Mouse (Mus musculus): ENCODE results near the gene OR5BS1P.
"Not testable (repeated sequence)": the region's sequence is repeated elsewhere in the genome, so short reads cannot be mapped to it uniquely, and the experiment has no call there.

Gene OR5BS1P

GRCm38 (mm10) chr15:98506253-98506957, 36.7 kb downstream of the OR5BS1P start:
- no peak for DNase-seq (ENCODE audit: low spot score in 2 of 2)

- no peak for DNase-seq (ENCODE audit: low spot score in 2 of 2)
Measured at GRCm38 (mm10) chr15:98507321-98507720, 37.6 kb downstream of the OR5BS1P start.

DNA sequence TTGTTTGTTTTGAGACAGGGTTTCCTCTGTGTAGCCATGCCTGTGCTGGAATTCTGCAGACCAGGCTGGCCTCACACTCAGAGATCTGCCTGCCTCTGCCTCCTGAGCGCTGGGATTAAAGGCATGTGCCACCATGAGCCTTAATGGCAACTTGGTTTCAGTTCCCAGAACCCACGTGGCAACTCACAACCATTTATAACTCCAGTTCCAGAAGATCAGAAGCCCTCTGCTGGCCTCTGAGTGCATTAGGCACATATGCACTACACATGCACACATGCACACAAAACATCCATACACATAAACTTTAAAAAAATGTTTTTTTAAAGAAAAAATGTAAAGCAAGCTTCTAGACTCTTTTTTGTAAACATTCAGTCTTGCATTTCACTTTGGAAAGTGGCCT, 39.7 kb downstream of the OR5BS1P start:
- no peak for DNase-seq (ENCODE audit: low spot score in 2 of 2)

- peak; percentile 62 to 79 for DNase-seq (ENCODE audit: low spot score in 2 of 2)
Measured at GRCm38 (mm10) chr15:98510438-98511385, 41.0 kb downstream of the OR5BS1P start.

- DNase-seq (ENCODE audit: low spot score in 2 of 2) = no peak
Measured at GRCm38 (mm10) chr15:98511386-98511928, 41.8 kb downstream of the OR5BS1P start.

DNA sequence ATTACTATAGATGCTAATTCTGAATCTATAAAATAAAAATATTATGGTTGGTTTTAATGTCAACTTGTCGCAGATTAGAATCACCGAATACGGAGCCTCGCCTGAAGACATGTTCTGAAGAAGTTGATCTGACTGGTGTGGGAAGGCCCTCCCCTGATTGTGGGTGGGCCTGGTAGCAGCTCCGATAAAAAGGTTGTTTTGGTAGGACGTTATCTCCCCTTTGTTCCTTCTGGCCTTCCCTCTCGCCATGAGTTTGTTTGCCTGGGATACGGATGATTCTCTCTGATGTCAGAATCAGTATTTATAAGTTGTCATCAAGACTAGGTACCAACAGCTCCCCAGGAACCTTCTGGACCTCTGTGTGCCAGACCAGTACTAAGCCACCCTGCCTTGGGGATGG, 42.5 kb downstream of the OR5BS1P start:
- no peak for DNase-seq (ENCODE audit: low spot score in 2 of 2)

DNA sequence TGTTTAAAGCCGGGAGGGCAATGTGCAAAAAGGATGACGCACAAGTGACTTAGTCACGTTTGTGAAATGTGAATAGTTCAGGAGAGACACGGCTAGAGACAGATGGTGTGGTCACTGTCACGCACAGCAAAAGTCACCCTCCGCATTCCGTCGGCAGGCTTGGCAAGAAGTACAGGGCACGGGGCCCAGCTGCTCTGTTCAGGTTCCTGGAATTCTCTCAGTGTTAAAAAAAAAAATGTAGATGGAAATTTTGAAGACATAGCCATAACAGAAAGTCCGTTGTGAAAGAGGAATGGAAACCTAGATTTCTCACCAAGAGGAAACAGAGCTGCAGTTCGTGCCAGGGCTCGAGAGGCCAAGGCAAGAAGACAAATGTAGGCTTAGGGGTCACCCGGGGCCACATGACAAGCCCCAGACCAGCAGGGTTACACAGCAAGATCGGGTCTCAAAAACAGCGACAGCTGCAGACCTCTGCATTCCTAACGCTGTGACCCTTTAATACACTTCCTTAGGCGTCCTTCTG, 43.2 kb downstream of the OR5BS1P start:
- no peak for DNase-seq (ENCODE audit: low spot score in 2 of 2)

DNA sequence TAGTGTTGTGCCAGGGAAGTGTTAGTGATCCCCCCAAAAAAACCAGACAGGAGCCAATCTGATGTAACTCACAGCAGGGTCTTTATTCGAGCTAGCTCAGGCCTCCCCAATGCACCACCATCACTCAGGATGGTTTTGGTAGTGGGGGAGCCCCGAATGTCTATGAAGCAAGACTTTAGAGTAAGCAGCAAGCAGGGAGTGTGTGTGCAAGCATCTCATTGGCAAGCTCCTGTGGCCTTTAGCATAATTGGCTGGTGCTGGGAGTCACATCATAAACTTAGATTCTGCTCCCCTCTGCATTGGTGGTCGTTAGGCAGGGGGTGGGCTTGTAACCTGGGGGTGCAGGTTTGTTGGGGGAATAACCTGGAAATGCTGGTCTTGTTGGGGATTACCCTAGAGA, 44.0 kb downstream of the OR5BS1P start:
- not testable (repeated sequence) for DNase-seq (ENCODE audit: low spot score in 2 of 2)

GRCm38 (mm10) chr15:98514146-98514545, 44.5 kb downstream of the OR5BS1P start:
- no peak for DNase-seq (ENCODE audit: low spot score in 2 of 2)

- DNase-seq (ENCODE audit: low spot score in 2 of 2) = not testable (repeated sequence)
Measured at GRCm38 (mm10) chr15:98514845-98515244, 45.1 kb downstream of the OR5BS1P start.

DNA sequence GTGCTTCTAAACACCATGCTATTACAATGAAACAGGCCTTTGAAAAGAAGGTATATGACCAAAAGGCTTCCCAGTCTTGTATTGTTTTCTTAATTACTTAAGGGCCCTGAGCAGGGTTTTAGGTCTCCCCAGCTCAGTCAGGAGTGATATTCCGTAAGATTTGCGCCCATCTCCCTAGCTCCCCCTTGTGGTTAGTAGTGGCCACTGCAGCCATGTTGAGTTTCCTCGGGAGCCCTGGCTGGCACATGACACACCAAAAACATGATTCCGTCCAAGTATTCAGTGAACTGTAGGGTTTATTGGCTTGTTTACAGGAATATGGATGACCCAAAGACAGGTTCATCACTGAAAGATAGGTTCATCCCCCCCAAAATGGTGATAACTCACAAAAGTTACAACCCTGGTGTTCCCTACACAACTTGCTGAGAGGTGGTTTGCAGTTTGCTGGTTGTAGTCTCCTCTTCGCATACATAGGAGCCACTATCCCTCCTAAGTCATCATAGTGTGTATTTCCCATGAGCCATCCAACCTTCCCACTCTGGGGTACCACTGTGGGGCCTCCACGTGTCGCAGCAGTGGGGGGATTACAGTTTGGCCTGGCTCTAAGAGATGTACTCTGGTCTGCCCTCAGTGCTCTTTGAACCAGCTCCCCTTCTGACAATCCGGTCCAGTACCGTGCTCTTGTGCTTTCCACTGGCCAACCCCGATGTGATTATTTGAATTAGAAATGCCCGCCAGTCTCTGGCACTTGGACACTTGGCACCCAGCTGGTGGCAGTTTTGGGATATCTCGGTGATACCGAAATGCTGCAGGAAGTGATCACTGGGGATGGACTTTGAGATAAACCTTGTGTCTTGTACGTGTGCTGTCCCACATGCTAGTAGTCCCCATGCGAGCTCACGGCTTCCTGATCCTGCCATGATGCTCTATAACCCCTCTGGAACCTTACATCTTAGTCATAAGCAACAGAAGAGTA, 48.0 kb downstream of the OR5BS1P start:
- DNase-seq (ENCODE audit: low spot score in 2 of 2) = peak; percentile 38 to 55

- no peak for DNase-seq (ENCODE audit: low spot score in 2 of 2)
Measured at GRCm38 (mm10) chr15:98521245-98521644, 51.5 kb downstream of the OR5BS1P start.

DNA sequence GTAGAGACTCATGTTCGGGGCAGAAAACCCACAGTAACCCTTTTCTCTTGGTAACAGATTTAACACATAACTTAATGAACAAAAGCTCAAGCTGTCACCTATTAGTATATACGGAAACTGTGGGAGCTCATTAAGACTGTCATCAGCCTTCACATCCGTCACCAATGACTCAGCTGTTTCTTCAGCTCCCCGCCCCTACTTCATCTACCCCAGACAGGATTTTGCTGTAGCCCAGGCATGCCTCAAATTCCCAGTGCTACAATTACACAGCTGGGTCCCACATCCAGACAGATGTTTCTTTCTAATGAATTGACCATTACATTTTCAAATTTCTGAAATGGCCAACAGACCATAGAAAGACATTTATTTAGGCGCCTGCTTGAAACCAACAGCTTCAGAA, 56.4 kb downstream of the OR5BS1P start:
- DNase-seq (ENCODE audit: low spot score in 2 of 2) = no peak

DNA sequence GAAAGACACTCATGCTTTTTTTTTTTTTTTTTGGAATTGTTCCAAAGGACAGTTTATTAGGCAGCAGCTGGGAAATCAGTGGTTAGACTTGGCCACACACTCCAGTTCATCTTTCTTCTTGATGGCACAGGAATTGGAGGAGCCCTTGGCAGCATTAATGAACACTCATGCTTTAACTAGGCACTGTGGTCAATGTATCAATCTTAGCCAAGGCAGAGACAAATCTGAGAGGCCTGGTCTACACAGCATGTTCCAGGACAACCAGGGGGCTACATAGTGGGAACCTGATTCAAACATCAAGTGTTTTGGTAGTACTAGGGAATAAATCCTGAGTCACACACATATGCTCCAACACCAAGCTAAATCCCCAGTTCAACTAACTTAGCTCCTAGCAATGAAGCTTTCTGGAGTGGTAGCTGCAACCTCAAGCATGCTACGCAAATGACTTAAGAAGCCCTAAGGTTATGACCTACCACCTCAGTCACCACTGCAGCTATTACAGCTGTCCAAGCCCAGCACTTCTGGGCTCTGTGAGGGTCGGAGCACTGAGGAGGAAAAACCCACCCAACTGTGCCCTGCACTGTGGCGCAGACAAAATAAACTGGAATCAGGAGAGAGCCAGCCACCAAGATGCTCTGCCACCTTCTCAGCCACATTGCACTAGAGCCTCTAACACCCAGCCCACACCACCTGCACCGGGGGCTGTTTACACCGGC, 57.5 kb downstream of the OR5BS1P start:
- DNase-seq (ENCODE audit: low spot score in 2 of 2) = no peak

GRCm38 (mm10) chr15:98528066-98528563, 58.4 kb downstream of the OR5BS1P start:
- DNase-seq (ENCODE audit: low spot score in 2 of 2) = no peak

Data from spleen, postnatal 14 days (tissue).